Mouse (Mus musculus): ENCODE measurements at regions not wholly inside any gene's neighbourhood (a gene's known extent, or its start where the extent isn't known, plus 50 kb on each side); places are given as distances from the start of the nearest gene placed in this dataset.

- in situ Hi-C loops (cut with MboI, MseI), result loop anchor here in 1 of 2 experiments (25.0 kb wide), 1 partner anchor 1348 kb away; no protein-coding TSS in a partner anchor
Measured at GRCm38 (mm10) chr2:64860113-64860512, 164.7 kb downstream of the Grb14 start.

GRCm38 (mm10) chr2:64853918-64854317 is 170.9 kb downstream of the Grb14 start:
- in situ Hi-C loops (cut with MboI, MseI), result loop anchor here (10.0 to 25.0 kb wide), 2 partner anchors 1342 to 1349 kb away; no protein-coding TSS in a partner anchor

DNA sequence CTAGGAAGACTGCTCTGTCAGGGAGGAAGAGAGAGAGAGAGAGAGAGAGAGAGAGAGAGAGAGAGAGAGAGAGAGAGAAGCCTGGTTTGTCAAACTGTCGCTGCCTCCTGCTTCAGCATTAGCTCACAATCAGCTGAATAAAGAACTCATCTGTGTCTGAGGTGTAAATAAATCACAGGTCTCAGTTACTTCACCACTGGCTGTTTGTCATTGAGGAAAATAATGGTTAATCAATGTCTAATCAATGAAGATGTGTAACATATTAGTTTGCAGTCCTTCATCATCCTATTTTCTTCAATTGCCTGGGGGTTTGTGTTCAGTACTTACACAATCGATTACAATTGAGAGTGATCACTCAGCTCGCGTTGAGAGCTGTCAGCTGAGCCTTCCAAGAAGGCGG is 171.9 kb downstream of the Grb14 start:
- in situ Hi-C loops (cut with MboI, MseI), result loop anchor here (10.0 to 25.0 kb wide), 2 partner anchors 1341 to 1348 kb away; no protein-coding TSS in a partner anchor

- in situ Hi-C loops (cut with MboI, MseI), result loop anchor here (10.0 to 25.0 kb wide), 2 partner anchors 1339 to 1346 kb away; no protein-coding TSS in a partner anchor
Measured at GRCm38 (mm10) chr2:64851096-64851495, 173.7 kb downstream of the Grb14 start.

GRCm38 (mm10) chr2:64850656-64851055 is 174.1 kb downstream of the Grb14 start:
- in situ Hi-C loops (cut with MboI, MseI), result loop anchor here (10.0 to 25.0 kb wide), 2 partner anchors 1338 to 1346 kb away; no protein-coding TSS in a partner anchor

DNA sequence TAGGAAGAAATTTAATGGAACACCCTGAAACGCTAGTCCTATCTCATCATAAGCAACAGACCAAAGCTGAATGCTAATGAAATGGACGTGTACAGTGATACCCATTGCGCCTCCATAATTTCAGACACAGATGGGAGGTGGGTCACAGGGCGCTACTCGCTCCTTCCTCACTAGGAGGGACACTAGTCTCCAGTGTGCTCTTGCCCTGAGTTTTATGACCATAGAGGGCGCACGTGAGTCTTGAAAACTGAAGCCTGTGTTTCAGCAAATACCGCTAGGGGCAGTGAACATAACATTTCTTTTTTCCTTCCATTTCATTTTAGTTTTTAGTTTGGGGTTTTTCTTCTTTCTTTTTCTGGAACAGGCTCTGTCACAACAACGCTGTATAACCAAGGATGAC is 200.3 kb downstream of the Grb14 start:
- in situ Hi-C loops (cut with MboI, MseI), result loop anchor here in 1 of 2 experiments (10.0 kb wide), 1 partner anchor 1010 kb away; no protein-coding TSS in a partner anchor

DNA sequence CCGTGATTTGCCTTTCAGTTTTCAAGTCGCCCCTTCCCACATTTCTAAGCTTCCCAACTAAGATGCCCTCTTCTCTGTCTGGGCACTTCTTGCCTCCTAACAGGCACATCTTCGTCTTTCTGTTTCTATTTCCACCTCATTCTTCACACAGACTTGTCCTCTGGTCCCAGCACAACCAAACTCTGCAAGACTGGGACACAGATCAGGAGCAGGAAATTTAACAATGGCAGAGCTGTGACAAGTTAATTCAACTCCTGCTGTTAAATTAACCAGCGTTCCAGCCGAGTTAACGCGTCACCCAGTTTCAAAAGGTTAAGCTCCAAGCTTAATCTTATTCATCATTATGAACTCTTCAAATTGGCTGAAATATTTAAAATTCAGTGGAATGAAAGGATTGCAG is 200.9 kb downstream of the Grb14 start:
- in situ Hi-C loops (cut with MboI, MseI), result loop anchor here in 1 of 2 experiments (10.0 kb wide), 1 partner anchor 1009 kb away; no protein-coding TSS in a partner anchor

- in situ Hi-C loops (cut with MboI, MseI), result loop anchor here in 1 of 2 experiments (10.0 kb wide), 1 partner anchor 1008 kb away; no protein-coding TSS in a partner anchor
Measured at GRCm38 (mm10) chr2:64823074-64823473, 201.7 kb downstream of the Grb14 start.

DNA sequence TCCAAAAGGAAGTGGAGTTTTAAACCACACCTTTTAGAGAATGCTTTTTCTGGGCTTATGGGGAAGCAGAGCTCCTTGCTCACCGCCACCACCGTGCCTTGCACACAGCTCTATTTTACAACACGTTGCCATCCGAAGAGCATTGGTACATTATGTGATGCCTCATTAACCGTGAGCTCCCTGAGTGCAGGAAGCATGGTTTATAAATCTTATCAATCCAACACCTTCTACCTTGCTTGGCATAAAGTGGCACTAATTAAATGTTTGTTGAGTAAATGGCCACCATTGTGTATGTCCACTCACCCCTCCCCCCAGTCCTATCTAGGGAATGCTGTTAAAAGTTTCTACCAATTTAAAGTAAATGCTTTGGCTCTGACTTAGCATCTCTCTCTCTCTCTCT is 206.6 kb downstream of the Grb14 start:
- in situ Hi-C loops (cut with MboI, MseI), result no loop called here

Measured in T-helper 17 cell (primary cell).